ENCODE assay signal across 10 mouse cellular contexts in the genomic region with DNA sequence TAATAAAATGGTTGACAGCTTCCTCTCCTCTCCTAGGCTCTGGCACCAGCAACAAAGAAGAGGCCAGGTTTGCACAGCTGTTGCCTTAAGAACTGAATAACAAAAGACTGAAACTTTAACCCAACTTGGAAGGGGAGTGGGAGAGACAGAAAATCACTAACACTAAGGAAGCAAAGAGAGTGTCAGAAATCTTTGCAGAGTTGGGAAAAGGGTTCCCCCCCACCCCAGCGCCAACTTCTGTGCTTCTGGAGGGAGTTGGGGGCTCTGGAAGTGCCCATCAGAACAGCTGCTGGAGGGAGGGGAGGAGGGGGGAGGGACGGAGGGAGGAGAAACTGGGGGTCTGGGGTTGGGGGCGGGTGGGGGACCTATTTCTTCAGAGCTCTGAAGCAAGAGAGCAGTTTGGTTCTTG.
DNase-seq lines count a peak whose midpoint lies in the region; ATAC-seq and TF ChIP-seq lines count a peak whose summit lies in the region.
"Had no signal": no experiment of that assay in that cellular context is flagged by ENCODE, and none has a peak within 500 bp of the region (broad histone marks: within the 10 kb centered on the region; RNA-seq: fewer than 3 reads in every experiment).

No protein-coding gene starts in this region.

- no peak overlapping the region for H3K9ac ChIP-seq in ES-E14 (ENCODE audit: insufficient read depth, low read depth, low read length, poor library complexity, severe bottlenecking)
- no peak overlapping the region for H3K9ac ChIP-seq in forebrain, embryonic 13.5 days

- H3K4me3 ChIP-seq in ES-E14 (ENCODE audit: insufficient read depth in 1 of 2, low read depth in 1 of 2, low read length in 2 of 2, poor library complexity in 1 of 2, severe bottlenecking in 1 of 2) = peak overlapping the region in 1 of 2 experiments; percentile 42; a peak in 3 of 4 replicates
- no peak overlapping the region for H3K4me3 ChIP-seq in forebrain, embryonic 13.5 days

- 0% methylated on average over 3 of the region's 3 CpGs for WGBS in forebrain, embryonic 13.5 days

- peaks cover 3 to 17% of the 10 kb centered on the region in 2 experiments for H3K4me1 ChIP-seq in ES-E14 (ENCODE audit: control insufficient read depth in 2 of 2, insufficient read depth in 2 of 2, low read length in 2 of 2, poor library complexity in 1 of 2)
- H3K4me1 ChIP-seq in forebrain, embryonic 13.5 days = peaks cover 28% of the 10 kb centered on the region

- H3K4me2 ChIP-seq in forebrain, embryonic 13.5 days = peak overlapping the region; percentile 50

- no peaks in the 10 kb centered on the region for H3K9me3 ChIP-seq in ES-E14 (ENCODE audit: control insufficient read depth, insufficient read depth, low read depth, low read length)
- no peaks in the 10 kb centered on the region for H3K9me3 ChIP-seq in forebrain, embryonic 13.5 days (replicated peaks)

- DNase-seq in heart, postnatal 10 days = peak; percentile 27 to 42
- DNase-seq in heart, postnatal 25 days (ENCODE audit: low spot score) = no peak
- DNase-seq in ES-E14 (ENCODE audit: low read depth, low spot score) = peak; percentile 28
- DNase-seq in lung, postnatal 10 days = peak; percentile 27
- no peak for DNase-seq in yolk sac, embryonic 10.5 days (ENCODE audit: low spot score)
- DNase-seq in frontal cortex, postnatal 14 days (ENCODE audit: low spot score in 2 of 2) = no peak
- no peak for DNase-seq in spleen, postnatal 36 days (ENCODE audit: low spot score in 2 of 2)
- DNase-seq: adrenal gland, postnatal 10 days had no signal

- peak overlapping the region; percentile 97 for H3K27ac ChIP-seq in ES-E14 (ENCODE audit: insufficient read depth, low read depth, low read length, poor library complexity, severe bottlenecking)
- peak overlapping the region; percentile 69 for H3K27ac ChIP-seq in forebrain, embryonic 13.5 days

- peak; percentile 61 for ATAC-seq in forebrain, embryonic 13.5 days

- intact Hi-C loops in heart, postnatal 10 days (cut with DNase I) = no loop called here
- intact Hi-C loops in heart, postnatal 25 days (cut with DNase I) = no loop called here

- no peaks in the 10 kb centered on the region for H3K27me3 ChIP-seq in forebrain, embryonic 13.5 days
- H3K27me3 ChIP-seq: megakaryocyte, embryonic 14.5 days had no signal

- in situ Hi-C loops in ES-E14 (cut with MboI; ENCODE audit: low sequenced_read_pairs in 2 of 2, unreplicated experiment in 2 of 2) = no loop called here

- H3K36me3 ChIP-seq in ES-E14 (ENCODE audit: control insufficient read depth, insufficient read depth, low read length, poor library complexity, severe bottlenecking) = no peaks in the 10 kb centered on the region
- no peaks in the 10 kb centered on the region for H3K36me3 ChIP-seq in forebrain, embryonic 13.5 days (ENCODE audit: poor library complexity, severe bottlenecking)

TF ChIP-seq in ES-E14, 5 proteins besides CTCF, POLR2A, EP300 and RAD21:
- TF ChIP-seq CHD2 (IDR thresholded peaks at IDR 0.05; ENCODE audit: low read depth, low read length) (no peak), MAFK (IDR thresholded peaks at IDR 0.05; ENCODE audit: insufficient read depth, low read depth, low read length) (no peak), ZC3H11A (IDR thresholded peaks at IDR 0.05; ENCODE audit: borderline replicate concordance, low read depth, low read length) (no peak), ZNF384 (IDR thresholded peaks at IDR 0.05; ENCODE audit: low read depth, low read length) (no peak), HCFC1 (IDR thresholded peaks at IDR 0.05; ENCODE audit: borderline replicate concordance, insufficient read depth, low read length) (no peak)

Comparison
In these comparisons a context has a peak if more than half of its experiments do, and no peak if none do; other contexts are left out.
1. DNase-seq: peak in heart, postnatal 10 days (2 of 2), ES-E14 (single experiment) and lung, postnatal 10 days (single experiment); none in heart, postnatal 25 days (single experiment), yolk sac, embryonic 10.5 days (single experiment), frontal cortex, postnatal 14 days (0 of 2) and spleen, postnatal 36 days (0 of 2).